Mouse (Mus musculus): ENCODE results near the gene Ints14.

DNA sequence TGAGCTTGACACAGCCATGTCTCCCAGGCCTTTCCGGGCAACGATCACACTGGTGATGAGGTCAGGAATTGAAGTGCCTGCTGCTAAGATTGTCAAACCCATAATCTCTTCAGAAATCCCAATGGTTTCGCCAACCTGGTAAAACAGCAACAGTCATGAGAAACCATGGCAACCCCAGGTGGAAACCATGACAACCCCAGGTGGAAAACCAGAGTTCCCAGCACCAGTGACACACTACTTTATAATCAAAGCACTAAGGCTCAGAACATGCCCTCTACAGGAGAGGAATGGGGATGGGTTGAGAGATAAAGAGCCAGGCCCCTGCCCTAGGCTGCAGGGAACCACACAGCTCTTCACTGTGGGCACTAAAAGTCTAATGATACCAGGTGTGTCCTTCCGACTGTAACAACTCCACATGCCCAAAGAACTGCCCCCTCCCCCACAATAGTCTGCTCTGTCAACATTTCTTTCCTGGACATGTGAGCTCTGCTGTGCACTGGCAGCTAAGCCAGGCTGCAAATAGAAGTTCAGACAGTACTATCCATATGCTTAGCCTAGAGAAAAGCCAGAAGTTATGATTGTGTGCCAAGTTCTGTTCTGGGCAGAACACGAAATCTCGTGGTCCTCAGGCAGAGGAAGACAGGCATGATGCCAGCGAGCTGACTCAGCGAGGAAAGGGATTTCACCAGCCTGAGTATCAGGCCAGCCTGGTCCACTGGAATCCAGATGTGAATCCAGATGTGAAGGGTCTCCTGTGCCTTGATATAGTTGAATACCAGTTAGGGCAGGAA, 34.3 kb upstream of the Ints14 start:
- TF ChIP-seq CTCF (conservative IDR thresholded peaks at IDR 0.05 in 1 of 2, IDR thresholded peaks at IDR 0.05 in 1 of 2; ENCODE audit: low read depth in 2 of 2, low read length in 2 of 2) = no peak
- no peak for TF ChIP-seq CHD1 (IDR thresholded peaks at IDR 0.05; ENCODE audit: low read depth, low read length)
- TF ChIP-seq POLR2A (IDR thresholded peaks at IDR 0.05; ENCODE audit: low read depth, low read length) = no peak
- TF ChIP-seq JUND (conservative IDR thresholded peaks at IDR 0.05; ENCODE audit: low read depth, low read length) = no peak
- no peak for TF ChIP-seq MYC (IDR thresholded peaks at IDR 0.05; ENCODE audit: low read depth, low read length)
- TF ChIP-seq TCF12 (IDR thresholded peaks at IDR 0.05; ENCODE audit: low read depth, low read length) = no peak
- no peak for TF ChIP-seq BHLHE40 (IDR thresholded peaks at IDR 0.05; ENCODE audit: low read depth, low read length)
- no peak for TF ChIP-seq JUN (IDR thresholded peaks at IDR 0.05; ENCODE audit: insufficient read depth, low read depth, low read length)
- no peak for TF ChIP-seq GABPA (IDR thresholded peaks at IDR 0.05; ENCODE audit: insufficient replicate concordance, low read depth, low read length)
- TF ChIP-seq POLR2AphosphoS2 (IDR thresholded peaks at IDR 0.05; ENCODE audit: low read depth, low read length) = peak; percentile 81
- no peak for TF ChIP-seq SIN3A (IDR thresholded peaks at IDR 0.05; ENCODE audit: low read length)
- TF ChIP-seq USF1 (IDR thresholded peaks at IDR 0.05; ENCODE audit: low read depth, low read length) = no peak
- no peak for TF ChIP-seq MAX (IDR thresholded peaks at IDR 0.05; ENCODE audit: low read length)

Data from CH12.LX (cell line).